Mouse (Mus musculus) cerebellum, postnatal 25 days (tissue): Measurements from ENCODE around the gene Fblim1.

Experiments used
- DNase-seq, 2 experiments: peaks; one replicate each; pipeline ENCODE4 v3.0.0; 2021; ENCODE audit warnings: mixed read lengths in 2 of 2

The Fblim1 gene

GRCm38 (mm10) chr4:141605861-141606260 is at the start of gene Fblim1:
Gene Fblim1, minus strand, starts transcription at chr4:141606096.
- DNase-seq, result no peak

GRCm38 (mm10) chr4:141654509-141654908 is 48.6 kb upstream of the Fblim1 start:
- DNase-seq, result no peak

GRCm38 (mm10) chr4:141653813-141654212 is 47.9 kb upstream of the Fblim1 start:
- DNase-seq, result no peak

GRCm38 (mm10) chr4:141653044-141653443 is 47.1 kb upstream of the Fblim1 start:
- no peak for DNase-seq

GRCm38 (mm10) chr4:141651944-141652343 is 46.0 kb upstream of the Fblim1 start:
- DNase-seq, result no peak

DNA sequence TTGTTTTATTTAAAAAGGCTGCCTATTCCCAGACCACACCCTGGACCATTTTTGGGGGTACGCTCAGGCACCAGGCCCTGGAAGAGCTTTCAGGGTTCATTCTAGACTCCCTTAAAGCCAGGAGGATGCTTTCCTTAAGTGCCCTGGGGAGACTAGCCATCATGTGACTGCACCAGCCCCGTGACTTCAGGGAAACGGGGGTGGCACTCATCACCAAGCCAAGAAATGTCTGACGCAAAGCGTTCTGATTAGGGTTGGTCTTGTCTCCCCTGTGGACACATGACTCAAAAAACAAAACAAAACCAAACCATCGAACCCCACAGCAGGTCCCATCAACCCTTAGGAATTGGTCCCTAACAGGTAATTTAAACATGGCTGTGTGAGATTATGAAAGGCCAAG is 45.4 kb upstream of the Fblim1 start:
- DNase-seq, result no peak

DNA sequence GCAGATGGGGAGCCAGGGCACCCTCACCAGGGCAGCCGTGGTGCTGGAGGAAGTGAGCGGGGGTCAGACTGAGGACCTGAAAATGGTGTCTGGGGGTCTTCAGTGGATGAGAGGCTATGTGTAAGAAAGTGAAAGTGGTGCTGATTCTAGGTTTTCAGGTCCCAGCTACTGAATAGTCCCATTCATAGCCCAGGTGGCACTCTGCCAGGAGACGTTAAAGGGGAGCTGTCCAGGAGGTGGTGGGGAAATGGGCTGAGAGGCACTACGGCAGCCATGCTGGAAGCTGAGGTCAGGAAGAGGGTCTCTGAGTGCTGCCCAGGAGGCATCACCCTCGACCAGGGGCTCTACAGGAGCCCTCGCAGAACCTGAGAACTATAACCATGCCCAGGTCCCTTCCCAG is 43.3 kb upstream of the Fblim1 start:
- no peak for DNase-seq

DNA sequence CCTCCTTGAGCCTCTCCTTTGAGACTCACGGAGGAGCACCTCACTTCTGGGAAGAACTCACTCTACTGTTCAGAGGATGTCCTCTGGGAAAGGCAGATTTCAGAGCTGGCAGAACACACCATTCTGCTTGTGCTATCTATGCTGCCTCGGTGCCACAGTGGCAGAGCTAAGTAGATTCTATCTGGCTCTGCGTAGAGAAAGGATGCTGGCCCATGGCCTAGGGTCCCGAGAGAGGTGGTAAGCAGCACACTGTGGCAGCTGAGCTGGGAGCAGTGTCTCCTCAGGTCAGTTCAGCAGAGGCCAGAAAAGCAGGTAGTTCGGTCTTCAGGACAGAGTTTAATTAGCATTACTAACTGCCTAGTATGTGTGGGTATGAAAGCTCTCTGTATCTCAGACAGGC is 42.4 kb upstream of the Fblim1 start:
- DNase-seq, result no peak

DNA sequence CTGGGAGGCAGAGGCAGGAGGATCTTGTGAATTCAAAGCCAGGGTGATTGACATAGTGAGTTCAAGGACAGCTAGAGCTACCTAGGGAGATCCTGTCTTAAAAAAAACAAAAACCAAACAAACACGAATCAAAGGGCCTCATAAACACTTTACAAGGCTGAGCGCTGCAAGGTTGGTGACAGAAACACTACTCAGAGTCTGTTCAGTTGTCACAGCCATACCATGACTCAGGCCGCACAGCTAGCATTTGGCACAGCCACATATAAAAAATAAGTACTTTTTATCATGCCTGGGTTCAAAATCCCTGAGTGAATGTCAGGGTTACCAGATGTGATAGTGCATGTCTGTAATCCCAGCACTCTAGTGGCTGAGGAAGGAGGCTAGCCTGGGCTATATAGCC is 41.3 kb upstream of the Fblim1 start:
- DNase-seq, result no peak

DNA sequence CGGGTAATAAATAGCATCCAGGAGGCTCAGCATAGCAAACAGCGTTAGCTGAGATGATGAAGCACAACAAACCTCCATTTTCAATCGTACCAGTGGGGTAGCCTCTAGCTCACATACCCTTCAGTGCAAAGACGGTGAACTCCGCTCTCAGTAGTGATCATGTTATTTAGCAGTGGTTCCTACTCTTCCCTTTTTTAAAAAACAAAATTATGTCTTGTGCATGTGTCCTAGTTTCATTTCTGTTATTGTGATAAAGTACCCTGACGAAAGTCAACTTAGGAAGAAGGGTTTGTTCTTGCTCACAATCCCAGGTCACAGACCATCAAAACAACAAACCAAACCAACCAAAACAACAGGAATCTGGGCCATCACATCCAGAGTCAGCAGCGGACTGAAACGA is 40.1 kb upstream of the Fblim1 start:
- no peak for DNase-seq

- peak; percentile 67 to 72 for DNase-seq
These were observed 37.4 kb upstream of the Fblim1 start for GRCm38 (mm10) chr4:141643118-141643855.

DNA sequence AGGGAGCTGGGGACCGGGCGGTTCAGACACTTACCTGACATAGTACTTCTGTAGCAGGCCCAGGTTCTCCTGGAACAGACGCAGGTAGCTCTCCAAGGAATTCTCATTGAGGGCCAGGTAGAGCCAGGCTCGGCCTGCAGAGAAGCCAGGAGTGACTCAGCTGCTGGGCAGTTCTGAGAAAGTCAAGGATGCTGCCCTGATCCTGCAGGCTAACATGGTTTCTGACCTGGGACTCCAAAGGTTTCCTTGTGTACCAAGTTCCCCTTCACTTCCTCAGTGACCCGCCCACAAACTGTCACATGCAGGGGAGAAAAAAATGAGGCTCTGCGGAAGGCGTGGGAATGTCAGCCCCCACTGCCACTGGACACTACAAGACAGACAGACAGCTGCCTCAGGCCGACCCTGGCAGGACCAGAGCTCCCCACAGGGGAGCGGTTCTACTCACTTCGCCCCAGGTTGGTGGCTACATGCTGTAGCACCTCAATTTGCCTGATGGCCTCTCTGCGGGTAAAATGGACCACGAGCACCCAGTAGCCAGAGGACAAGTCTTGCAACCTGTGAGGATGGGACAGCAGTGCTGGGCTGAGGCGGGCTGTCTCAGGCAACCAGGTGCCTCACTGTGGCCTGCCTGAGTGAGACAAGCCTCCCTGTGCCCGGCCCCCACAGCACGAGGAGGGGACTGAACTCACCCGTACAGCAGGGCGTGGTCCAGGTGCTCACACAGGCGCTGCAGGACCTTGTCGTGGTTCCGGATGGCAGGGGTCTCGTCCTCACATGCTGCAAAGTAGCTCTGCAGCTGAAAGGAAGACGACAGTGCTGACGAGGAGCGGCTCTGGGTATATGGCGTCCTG is 36.3 kb upstream of the Fblim1 start:
- DNase-seq, result no peak

DNA sequence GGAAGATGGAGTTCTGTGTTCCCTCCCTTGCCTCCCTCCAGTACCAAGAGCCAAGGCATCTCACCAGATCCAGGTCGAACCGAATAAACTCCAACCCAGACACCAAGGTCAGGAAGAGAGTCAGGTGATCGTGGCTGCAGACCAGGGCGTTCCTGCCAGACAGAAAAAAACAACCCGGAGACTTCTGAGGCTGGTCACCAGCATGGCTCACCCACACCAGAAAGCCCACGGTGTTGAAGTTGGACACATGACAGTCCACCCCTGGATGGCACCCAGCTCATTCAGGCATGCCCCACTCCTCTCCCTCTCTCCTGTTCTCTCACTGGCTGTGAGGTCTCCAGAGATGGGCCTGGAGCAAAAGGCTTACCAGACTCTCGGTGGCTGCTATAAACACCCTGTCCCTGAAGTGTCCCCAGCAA is 35.5 kb upstream of the Fblim1 start:
- no peak for DNase-seq

DNA sequence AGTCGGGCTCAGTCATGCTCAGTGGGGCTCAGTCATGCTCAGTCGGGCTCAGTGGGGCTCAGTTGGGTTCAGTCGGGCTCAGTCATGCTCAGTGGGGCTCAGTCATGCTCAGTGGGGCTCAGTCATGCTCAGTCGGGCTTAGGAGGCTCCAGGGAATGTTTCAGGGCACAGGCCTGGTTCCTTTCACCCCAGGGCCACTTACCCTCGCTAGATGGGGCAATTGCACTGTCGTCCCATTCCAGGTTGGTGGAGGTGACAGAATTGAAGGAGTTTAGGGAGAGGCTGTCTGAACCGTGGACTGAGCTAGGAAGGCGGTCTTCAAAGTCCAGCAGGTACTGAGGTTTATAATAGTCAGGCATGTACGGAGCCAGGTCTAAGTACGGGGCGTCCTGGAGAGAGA is 33.6 kb upstream of the Fblim1 start:
- DNase-seq, result no peak

DNA sequence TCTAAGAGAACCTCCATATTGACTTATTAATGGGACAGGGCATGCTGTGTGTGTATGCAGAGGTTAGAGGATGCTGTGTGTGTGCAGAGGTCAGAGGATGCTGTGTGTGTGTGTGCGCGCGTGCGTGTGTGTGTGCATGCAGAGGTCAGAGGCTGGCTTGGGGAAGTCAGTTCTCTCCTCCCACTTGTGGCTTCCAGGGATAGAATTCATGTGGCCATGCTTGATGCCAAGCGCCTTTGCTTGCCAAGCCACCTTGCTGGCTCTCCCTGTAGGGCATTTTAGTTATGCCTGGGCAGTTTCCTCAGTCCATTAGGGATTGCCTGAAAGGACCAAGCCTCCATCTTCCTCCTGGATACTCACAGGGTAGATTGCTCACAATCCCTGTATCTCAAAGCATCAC is 30.8 kb upstream of the Fblim1 start:
- peak; percentile 64 to 74 for DNase-seq

DNA sequence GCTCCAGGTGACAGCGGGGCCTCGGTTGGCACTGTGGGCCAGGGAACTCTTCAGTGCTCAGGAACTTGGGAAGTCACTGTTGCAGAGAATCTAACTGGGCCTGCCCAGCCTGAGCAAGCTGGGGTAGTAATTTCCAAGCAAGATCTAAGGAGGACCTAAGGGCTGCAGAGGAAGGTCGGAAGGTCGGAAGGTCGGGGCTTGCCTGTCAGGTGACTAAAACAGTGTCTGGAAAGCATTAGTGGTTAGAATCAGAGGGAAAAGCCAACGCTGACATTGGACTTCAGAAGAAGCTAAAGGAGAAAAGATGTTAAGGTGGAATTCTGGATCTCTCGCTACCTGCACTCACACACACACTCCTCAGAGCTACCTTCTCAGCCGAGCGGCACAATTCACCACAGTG is 30.1 kb upstream of the Fblim1 start:
- DNase-seq, result peak in 1 of 2 experiments; percentile 3

GRCm38 (mm10) chr4:141632111-141632873 is 26.4 kb upstream of the Fblim1 start:
- no peak for DNase-seq

DNA sequence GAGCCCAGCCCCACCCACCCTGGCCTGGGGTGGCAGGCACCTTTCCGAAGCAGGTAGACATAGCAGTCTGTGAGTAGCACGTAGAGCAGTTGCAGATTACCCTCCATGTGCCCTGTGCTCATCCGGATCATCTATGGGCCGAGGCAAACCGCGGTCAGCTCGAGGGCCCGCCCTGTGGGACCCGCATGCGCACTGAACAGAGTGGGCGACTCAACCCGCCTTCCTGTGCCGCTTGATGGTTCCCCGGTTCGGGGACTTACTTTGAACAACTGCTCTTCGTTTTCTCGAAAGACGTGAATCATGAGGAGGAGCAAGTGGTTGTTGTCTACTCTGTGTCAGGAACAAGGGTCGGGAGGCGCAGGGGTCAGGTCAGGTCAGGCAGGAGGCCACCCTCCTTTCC is 25.4 kb upstream of the Fblim1 start:
- DNase-seq, result no peak

GRCm38 (mm10) chr4:141630021-141630420 is 24.1 kb upstream of the Fblim1 start:
- DNase-seq, result no peak

- no peak for DNase-seq
These were observed 22.8 kb upstream of the Fblim1 start for GRCm38 (mm10) chr4:141628661-141629060.

DNA sequence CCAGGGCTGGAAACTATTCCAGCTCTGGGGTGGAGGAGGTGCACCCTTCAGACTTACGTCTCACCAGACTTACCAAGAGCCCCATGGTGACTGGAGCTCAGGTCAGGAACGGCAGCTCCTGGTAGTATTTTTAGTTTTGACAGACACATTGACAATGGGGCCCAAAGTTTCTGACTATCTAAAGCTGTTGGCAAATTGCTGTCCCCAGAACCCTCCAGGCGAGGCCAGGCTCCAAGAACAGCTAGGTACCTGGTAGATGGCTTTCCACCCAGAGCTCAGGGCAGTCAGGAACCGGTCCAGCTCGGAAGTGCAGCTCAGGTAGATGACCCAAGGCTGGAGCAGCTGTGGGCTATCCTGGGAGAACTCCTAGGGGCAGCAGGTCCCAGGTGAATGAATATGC is 21.6 kb upstream of the Fblim1 start:
- DNase-seq, result no peak

- DNase-seq, result no peak
These were observed 20.1 kb upstream of the Fblim1 start for GRCm38 (mm10) chr4:141625774-141626550.
